Mouse (Mus musculus): ENCODE data around the gene Sh2d2a.

DNA sequence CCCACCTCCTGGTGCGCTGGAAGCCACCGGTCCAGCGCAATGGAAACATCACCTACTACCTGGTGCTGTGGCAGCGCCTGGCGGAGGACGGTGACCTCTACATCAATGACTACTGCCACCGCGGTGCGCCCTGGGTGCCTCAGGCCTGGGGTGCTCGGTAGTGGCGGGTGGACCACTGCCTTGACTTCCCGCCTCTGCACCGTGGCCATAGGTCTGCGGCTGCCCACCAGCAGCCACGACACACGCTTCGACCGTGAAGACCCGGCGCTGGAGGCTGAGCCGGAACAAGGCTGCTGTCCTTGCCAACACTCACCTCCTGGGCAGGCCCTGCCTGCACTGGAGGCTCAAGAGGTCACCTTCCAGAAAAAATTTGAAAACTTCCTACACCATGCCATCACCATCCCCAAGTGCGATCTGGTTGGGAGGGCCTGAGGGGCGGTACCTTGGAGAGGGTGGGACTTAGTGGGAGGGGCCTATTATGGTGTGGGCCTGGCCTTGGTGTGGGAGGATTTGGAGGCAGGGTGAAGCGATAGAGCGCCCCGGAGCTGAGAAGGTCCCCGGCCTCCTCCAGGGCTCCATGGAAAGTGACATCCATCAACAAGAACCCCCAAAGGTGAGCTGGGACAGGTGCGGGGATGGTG lies 37.1 kb upstream of the Sh2d2a start:
- TF ChIP-seq CTCF (IDR thresholded peaks at IDR 0.05; ENCODE audit: low read depth, low read length), result no peak
- no peak for TF ChIP-seq POLR2A (IDR thresholded peaks at IDR 0.05; ENCODE audit: borderline replicate concordance, low read depth, low read length)

All from bone marrow macrophage, adult 2 months (primary cell).